Mouse (Mus musculus): ENCODE results near the gene Pm20d1. TPM values are rescaled to one million over a fixed set of nuclear protein-coding genes. Genes with fewer than 3 reads are reported as not detected.

Pm20d1 gene
- polyA plus RNA-seq, 1 experiment from 2014 or later, result 1.3 TPM

- H3K4me1 ChIP-seq (ENCODE audit: control insufficient read depth, insufficient read depth, low read length), result 0 out of 2 replicates have a peak, but pooled peaks cover 2% of the 10 kb centered on the region
- ATAC-seq (replicated peaks; ENCODE audit: insufficient number of reproducible peaks, low FRiP score, low TSS enrichment), result no peak
- H3K9me3 ChIP-seq (replicated peaks; ENCODE audit: control insufficient read depth, low read length), result no peaks in the 10 kb centered on the region
- H3K4me2 ChIP-seq, result no peak overlapping the region
- no peak overlapping the region for H3K9ac ChIP-seq (ENCODE audit: low read depth, low read length)
- H3K4me3 ChIP-seq (ENCODE audit: low read depth, low read length), result no peak overlapping the region
- H3K27me3 ChIP-seq (ENCODE audit: control insufficient read depth, insufficient read depth, low read length), result 0 out of 2 replicates have a peak, but pooled peaks cover 2% of the 10 kb centered on the region
- WGBS (ENCODE audit: insufficient replicate concordance), result 83% methylated on average over 1 of the region's 1 CpGs
- H3K27ac ChIP-seq (ENCODE audit: low read depth, low read length), result no peak overlapping the region
- no peaks in the 10 kb centered on the region for H3K36me3 ChIP-seq (ENCODE audit: control insufficient read depth, insufficient read depth, low read length)
These were observed 11.8 kb downstream of the Pm20d1 start for GRCm38 (mm10) chr1:131808986-131809385.

- no peaks in the 10 kb centered on the region for H3K36me3 ChIP-seq (ENCODE audit: control insufficient read depth, insufficient read depth, low read length)
- H3K27ac ChIP-seq (ENCODE audit: low read depth, low read length), result no peak overlapping the region
- no peak overlapping the region for H3K4me3 ChIP-seq (ENCODE audit: low read depth, low read length)
- ATAC-seq (replicated peaks; ENCODE audit: insufficient number of reproducible peaks, low FRiP score, low TSS enrichment), result no peak
- no peaks in the 10 kb centered on the region for H3K9me3 ChIP-seq (replicated peaks; ENCODE audit: control insufficient read depth, low read length)
- H3K27me3 ChIP-seq (ENCODE audit: control insufficient read depth, insufficient read depth, low read length), result 0 out of 2 replicates have a peak, but pooled peaks cover 2% of the 10 kb centered on the region
- 0 out of 2 replicates have a peak, but pooled peaks cover 2% of the 10 kb centered on the region for H3K4me1 ChIP-seq (ENCODE audit: control insufficient read depth, insufficient read depth, low read length)
- 64% methylated on average over 2 of the region's 2 CpGs for WGBS (ENCODE audit: insufficient replicate concordance)
- H3K9ac ChIP-seq (ENCODE audit: low read depth, low read length), result no peak overlapping the region
- no peak overlapping the region for H3K4me2 ChIP-seq
These were observed 12.5 kb downstream of the Pm20d1 start for GRCm38 (mm10) chr1:131809651-131810050.

GRCm38 (mm10) chr1:131811393-131811792, 14.2 kb downstream of the Pm20d1 start:
- Histone ChIP-seq H3K4me3 (ENCODE audit: low read depth, low read length) (no peak overlapping the region), H3K4me1 (ENCODE audit: control insufficient read depth, insufficient read depth, low read length) (0 out of 2 replicates have a peak, but pooled peaks cover 2% of the 10 kb centered on the region), H3K9ac (ENCODE audit: low read depth, low read length) (no peak overlapping the region), H3K36me3 (ENCODE audit: control insufficient read depth, insufficient read depth, low read length) (no peaks in the 10 kb centered on the region), H3K9me3 (replicated peaks; ENCODE audit: control insufficient read depth, low read length) (no peaks in the 10 kb centered on the region), H3K27ac (ENCODE audit: low read depth, low read length) (no peak overlapping the region), H3K4me2 (no peak overlapping the region), H3K27me3 (ENCODE audit: control insufficient read depth, insufficient read depth, low read length) (peaks cover 4% of the 10 kb centered on the region; the same call in 1 of the 2 replicates)
- WGBS (ENCODE audit: insufficient replicate concordance), result 73% methylated on average over 1 of the region's 1 CpGs
- ATAC-seq (replicated peaks; ENCODE audit: insufficient number of reproducible peaks, low FRiP score, low TSS enrichment), result no peak

- H3K4me2 ChIP-seq, result no peak overlapping the region
- peaks cover 4% of the 10 kb centered on the region; the same call in 1 of the 2 replicates for H3K27me3 ChIP-seq (ENCODE audit: control insufficient read depth, insufficient read depth, low read length)
- no peaks in the 10 kb centered on the region for H3K9me3 ChIP-seq (replicated peaks; ENCODE audit: control insufficient read depth, low read length)
- H3K27ac ChIP-seq (ENCODE audit: low read depth, low read length), result no peak overlapping the region
- H3K9ac ChIP-seq (ENCODE audit: low read depth, low read length), result no peak overlapping the region
- no peaks in the 10 kb centered on the region for H3K36me3 ChIP-seq (ENCODE audit: control insufficient read depth, insufficient read depth, low read length)
- 0 out of 2 replicates have a peak, but pooled peaks cover 2% of the 10 kb centered on the region for H3K4me1 ChIP-seq (ENCODE audit: control insufficient read depth, insufficient read depth, low read length)
- no peak for ATAC-seq (replicated peaks; ENCODE audit: insufficient number of reproducible peaks, low FRiP score, low TSS enrichment)
- 46% methylated on average over 9 of the region's 9 CpGs for WGBS (ENCODE audit: insufficient replicate concordance)
- H3K4me3 ChIP-seq (ENCODE audit: low read depth, low read length), result no peak overlapping the region
These were observed 14.8 kb downstream of the Pm20d1 start for GRCm38 (mm10) chr1:131812006-131812405.

- no peaks in the 10 kb centered on the region for H3K9me3 ChIP-seq (replicated peaks; ENCODE audit: control insufficient read depth, low read length)
- H3K4me2 ChIP-seq, result no peak overlapping the region
- ATAC-seq (replicated peaks; ENCODE audit: insufficient number of reproducible peaks, low FRiP score, low TSS enrichment), result no peak
- H3K27me3 ChIP-seq (ENCODE audit: control insufficient read depth, insufficient read depth, low read length), result peaks cover 4% of the 10 kb centered on the region; the same call in 1 of the 2 replicates
- no peak overlapping the region for H3K27ac ChIP-seq (ENCODE audit: low read depth, low read length)
- H3K36me3 ChIP-seq (ENCODE audit: control insufficient read depth, insufficient read depth, low read length), result no peaks in the 10 kb centered on the region
- H3K9ac ChIP-seq (ENCODE audit: low read depth, low read length), result no peak overlapping the region
- H3K4me1 ChIP-seq (ENCODE audit: control insufficient read depth, insufficient read depth, low read length), result 0 out of 2 replicates have a peak, but pooled peaks cover 2% of the 10 kb centered on the region
- no peak overlapping the region for H3K4me3 ChIP-seq (ENCODE audit: low read depth, low read length)
- 79% methylated on average over 9 of the region's 9 CpGs for WGBS (ENCODE audit: insufficient replicate concordance)
These were observed 15.6 kb downstream of the Pm20d1 start for GRCm38 (mm10) chr1:131812631-131813295.

- 0 out of 2 replicates have a peak, but pooled peaks cover 2% of the 10 kb centered on the region for H3K4me1 ChIP-seq (ENCODE audit: control insufficient read depth, insufficient read depth, low read length)
- H3K9me3 ChIP-seq (replicated peaks; ENCODE audit: control insufficient read depth, low read length), result no peaks in the 10 kb centered on the region
- WGBS (ENCODE audit: insufficient replicate concordance), result 80% methylated on average over 4 of the region's 4 CpGs
- H3K9ac ChIP-seq (ENCODE audit: low read depth, low read length), result no peak overlapping the region
- H3K4me2 ChIP-seq, result no peak overlapping the region
- H3K27ac ChIP-seq (ENCODE audit: low read depth, low read length), result no peak overlapping the region
- H3K36me3 ChIP-seq (ENCODE audit: control insufficient read depth, insufficient read depth, low read length), result no peaks in the 10 kb centered on the region
- peaks cover 4% of the 10 kb centered on the region; the same call in 1 of the 2 replicates for H3K27me3 ChIP-seq (ENCODE audit: control insufficient read depth, insufficient read depth, low read length)
- no peak for ATAC-seq (replicated peaks; ENCODE audit: insufficient number of reproducible peaks, low FRiP score, low TSS enrichment)
- H3K4me3 ChIP-seq (ENCODE audit: low read depth, low read length), result no peak overlapping the region
These were observed 16.6 kb downstream of the Pm20d1 start for GRCm38 (mm10) chr1:131813731-131814130.

GRCm38 (mm10) chr1:131814191-131814590, 17.0 kb downstream of the Pm20d1 start:
- 73% methylated on average over 3 of the region's 3 CpGs for WGBS (ENCODE audit: insufficient replicate concordance)
- ATAC-seq (replicated peaks; ENCODE audit: insufficient number of reproducible peaks, low FRiP score, low TSS enrichment), result no peak

GRCm38 (mm10) chr1:131816886-131817285, 19.7 kb downstream of the Pm20d1 start:
- 74% methylated on average over 6 of the region's 6 CpGs for WGBS (ENCODE audit: insufficient replicate concordance)
- Histone ChIP-seq H3K9me3 (replicated peaks; ENCODE audit: control insufficient read depth, low read length) (no peaks in the 10 kb centered on the region), H3K4me1 (ENCODE audit: control insufficient read depth, insufficient read depth, low read length) (0 out of 2 replicates have a peak, but pooled peaks cover 1% of the 10 kb centered on the region), H3K9ac (ENCODE audit: low read depth, low read length) (no peak overlapping the region), H3K36me3 (ENCODE audit: control insufficient read depth, insufficient read depth, low read length) (no peaks in the 10 kb centered on the region), H3K27ac (ENCODE audit: low read depth, low read length) (no peak overlapping the region), H3K4me2 (no peak overlapping the region), H3K27me3 (ENCODE audit: control insufficient read depth, insufficient read depth, low read length) (peaks cover 4% of the 10 kb centered on the region; the same call in 1 of the 2 replicates), H3K4me3 (ENCODE audit: low read depth, low read length) (no peak overlapping the region)
- ATAC-seq (replicated peaks; ENCODE audit: insufficient number of reproducible peaks, low FRiP score, low TSS enrichment), result no peak

More at GRCm38 (mm10) chr1:131814191-131814590, 17.0 kb downstream of the Pm20d1 start:
- Histone ChIP-seq H3K9ac (ENCODE audit: low read depth, low read length) (no peak overlapping the region), H3K4me3 (ENCODE audit: low read depth, low read length) (no peak overlapping the region), H3K27me3 (ENCODE audit: control insufficient read depth, insufficient read depth, low read length) (peaks cover 4% of the 10 kb centered on the region; the same call in 1 of the 2 replicates), H3K36me3 (ENCODE audit: control insufficient read depth, insufficient read depth, low read length) (no peaks in the 10 kb centered on the region), H3K4me2 (no peak overlapping the region), H3K9me3 (replicated peaks; ENCODE audit: control insufficient read depth, low read length) (no peaks in the 10 kb centered on the region), H3K4me1 (ENCODE audit: control insufficient read depth, insufficient read depth, low read length) (0 out of 2 replicates have a peak, but pooled peaks cover 2% of the 10 kb centered on the region), H3K27ac (ENCODE audit: low read depth, low read length) (no peak overlapping the region)
